ENCODE assay signal across 23 mouse cellular contexts in the genomic region with DNA sequence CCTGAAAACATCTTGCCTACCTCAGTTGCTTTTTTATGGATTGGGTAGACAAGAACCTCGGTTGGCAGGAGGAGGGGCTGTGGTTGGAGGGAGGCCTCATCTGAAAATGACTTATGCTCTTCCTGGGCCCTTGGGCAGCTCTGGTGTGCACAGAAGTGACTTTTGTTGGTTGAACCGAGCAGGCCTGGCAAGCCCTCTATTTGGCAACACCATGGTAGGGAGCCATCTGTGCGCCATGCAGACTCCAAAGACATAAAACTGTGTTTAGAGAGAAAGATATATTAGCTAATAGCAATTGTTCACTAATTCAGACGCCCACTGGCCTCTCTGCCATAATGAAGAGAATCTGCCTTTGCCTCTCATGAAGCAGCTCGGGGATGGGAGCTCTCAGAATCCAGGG.
DNase-seq lines count a peak whose midpoint lies in the region; ATAC-seq and TF ChIP-seq lines count a peak whose summit lies in the region.
"Had no signal": no experiment of that assay in that cellular context is flagged by ENCODE, and none has a peak within 500 bp of the region (broad histone marks: within the 10 kb centered on the region; RNA-seq: fewer than 3 reads in every experiment).

No protein-coding gene starts in this region.

- 0 out of 2 replicates have a peak, but pooled peaks cover 2% of the 10 kb centered on the region for H3K4me1 ChIP-seq in hindbrain, embryonic 12.5 days
- no peaks in the 10 kb centered on the region for H3K4me1 ChIP-seq in kidney, embryonic 14.5 days (ENCODE audit: control insufficient read depth, insufficient read depth, low read length)
- H3K4me1 ChIP-seq in liver, postnatal 0 days (ENCODE audit: insufficient read depth) = no peaks in the 10 kb centered on the region
- no peaks in the 10 kb centered on the region for H3K4me1 ChIP-seq in forebrain, embryonic 13.5 days
- H3K4me1 ChIP-seq: limb, embryonic 13.5 days had no signal

- H3K27ac ChIP-seq in layer of hippocampus, adult 2 months = peak overlapping the region; percentile 73
- no peak overlapping the region for H3K27ac ChIP-seq in hindbrain, embryonic 12.5 days
- H3K27ac ChIP-seq in kidney, embryonic 14.5 days (ENCODE audit: low read depth, low read length) = no peak overlapping the region
- no peak overlapping the region for H3K27ac ChIP-seq in liver, postnatal 0 days (ENCODE audit: low read depth)
- no peak overlapping the region for H3K27ac ChIP-seq in forebrain, embryonic 13.5 days
- H3K27ac ChIP-seq: gastrocnemius, adult 2 months; hindbrain, embryonic 13.5 days; kidney, embryonic 15.5 days; limb, embryonic 13.5 days; liver, embryonic 14.5 days; midbrain, embryonic 13.5 days; neural tube, embryonic 15.5 days had no signal

- no peak overlapping the region for H3K4me2 ChIP-seq in hindbrain, embryonic 12.5 days (replicated peaks)
- no peak overlapping the region for H3K4me2 ChIP-seq in kidney, embryonic 14.5 days (replicated peaks; ENCODE audit: low read depth, low read length)
- no peak overlapping the region for H3K4me2 ChIP-seq in liver, postnatal 0 days (ENCODE audit: low read depth, low read length)
- no peak overlapping the region for H3K4me2 ChIP-seq in forebrain, embryonic 13.5 days
- H3K4me2 ChIP-seq: hindbrain, embryonic 13.5 days; kidney, embryonic 15.5 days; limb, embryonic 13.5 days; midbrain, embryonic 13.5 days; neural tube, embryonic 15.5 days had no signal

- no peaks in the 10 kb centered on the region for H3K9me3 ChIP-seq in hindbrain, embryonic 12.5 days (replicated peaks)
- H3K9me3 ChIP-seq in kidney, embryonic 14.5 days (ENCODE audit: control insufficient read depth, low read length) = no peaks in the 10 kb centered on the region
- H3K9me3 ChIP-seq in liver, postnatal 0 days (ENCODE audit: low read length) = no peaks in the 10 kb centered on the region
- H3K9me3 ChIP-seq in forebrain, embryonic 13.5 days (replicated peaks) = no peaks in the 10 kb centered on the region
- H3K9me3 ChIP-seq: G1E; hindbrain, embryonic 13.5 days; kidney, embryonic 15.5 days; limb, embryonic 13.5 days; midbrain, embryonic 13.5 days; neural tube, embryonic 15.5 days had no signal

- H3K27me3 ChIP-seq in hindbrain, embryonic 12.5 days = peaks cover 13% of the 10 kb centered on the region
- H3K27me3 ChIP-seq in kidney, embryonic 14.5 days (ENCODE audit: control insufficient read depth, insufficient read depth, low read length) = peaks cover under 1% of the 10 kb centered on the region; the same call in 1 of the 2 replicates
- H3K27me3 ChIP-seq in liver, postnatal 0 days (ENCODE audit: insufficient read depth, low read length) = peaks cover 8% of the 10 kb centered on the region; the same call in 1 of the 2 replicates
- peaks cover 11% of the 10 kb centered on the region for H3K27me3 ChIP-seq in forebrain, embryonic 13.5 days

- ATAC-seq in hindbrain, embryonic 12.5 days (ENCODE audit: low FRiP score) = no peak
- ATAC-seq in kidney, embryonic 14.5 days (ENCODE audit: low FRiP score, low TSS enrichment) = no peak
- ATAC-seq in liver, postnatal 0 days = no peak
- no peak for ATAC-seq in forebrain, embryonic 13.5 days
- ATAC-seq: forebrain, postnatal 0 days; inflammation-experienced regulatory T-cells, adult 6 months; lung, postnatal 0 days; midbrain, embryonic 13.5 days had no signal

- H3K9ac ChIP-seq in hindbrain, embryonic 12.5 days = no peak overlapping the region
- no peak overlapping the region for H3K9ac ChIP-seq in kidney, embryonic 14.5 days (ENCODE audit: low read depth, low read length)
- no peak overlapping the region for H3K9ac ChIP-seq in liver, postnatal 0 days (replicated peaks)
- H3K9ac ChIP-seq in forebrain, embryonic 13.5 days = no peak overlapping the region
- H3K9ac ChIP-seq: forebrain, postnatal 0 days; hindbrain, embryonic 13.5 days; kidney, embryonic 15.5 days; limb, embryonic 13.5 days; liver, embryonic 14.5 days; midbrain, embryonic 13.5 days; neural tube, embryonic 15.5 days had no signal

- no peak for TF ChIP-seq EP300 in liver, postnatal 0 days (IDR thresholded peaks at IDR 0.05; ENCODE audit: low read depth)

- H3K4me3 ChIP-seq in layer of hippocampus, adult 2 months = no peak overlapping the region
- no peak overlapping the region for H3K4me3 ChIP-seq in hindbrain, embryonic 12.5 days
- H3K4me3 ChIP-seq in kidney, embryonic 14.5 days (ENCODE audit: low read length) = no peak overlapping the region
- H3K4me3 ChIP-seq in liver, postnatal 0 days (ENCODE audit: low read depth, low read length) = no peak overlapping the region
- no peak overlapping the region for H3K4me3 ChIP-seq in forebrain, embryonic 13.5 days
- H3K4me3 ChIP-seq: gastrocnemius, adult 2 months; hindbrain, embryonic 13.5 days; kidney, embryonic 15.5 days; limb, embryonic 13.5 days; midbrain, embryonic 13.5 days; neural tube, embryonic 15.5 days had no signal

- no peaks in the 10 kb centered on the region for H3K36me3 ChIP-seq in hindbrain, embryonic 12.5 days
- no peaks in the 10 kb centered on the region for H3K36me3 ChIP-seq in kidney, embryonic 14.5 days (ENCODE audit: control insufficient read depth, insufficient read depth, low read length)
- H3K36me3 ChIP-seq in liver, postnatal 0 days (replicated peaks; ENCODE audit: insufficient read depth, low read length) = no peaks in the 10 kb centered on the region
- H3K36me3 ChIP-seq in forebrain, embryonic 13.5 days (ENCODE audit: poor library complexity, severe bottlenecking) = no peaks in the 10 kb centered on the region
- H3K36me3 ChIP-seq: hindbrain, embryonic 13.5 days; kidney, embryonic 15.5 days; limb, embryonic 13.5 days; midbrain, embryonic 13.5 days; neural tube, embryonic 15.5 days had no signal

- DNase-seq in right cerebral cortex, adult 2 months (ENCODE audit: low spot score in 2 of 2) = peak; percentile 20 to 23
- DNase-seq in right cerebral cortex, postnatal 36 days (ENCODE audit: low spot score in 2 of 2) = no peak
- peak; percentile 74 to 81 for DNase-seq in cerebellum, postnatal 10 days
- DNase-seq in layer of hippocampus, adult 2 months (ENCODE audit: low spot score in 2 of 2) = peak; percentile 67 to 74
- no peak for DNase-seq in liver, postnatal 0 days
- DNase-seq: embryo, embryonic 11 days; forebrain, postnatal 0 days; gastrocnemius, adult 2 months; heart, postnatal 14 days; kidney, postnatal 4 days; right cerebral cortex, postnatal 25 days had no signal

- no peak for TF ChIP-seq CTCF in layer of hippocampus, adult 2 months (conservative IDR thresholded peaks at IDR 0.05)
- TF ChIP-seq CTCF in liver, postnatal 0 days (IDR thresholded peaks at IDR 0.05; ENCODE audit: low read depth) = no peak

- 82% methylated on average over 5 of the region's 5 CpGs for WGBS in hindbrain, embryonic 12.5 days
- 60% methylated on average over 5 of the region's 5 CpGs for WGBS in kidney, embryonic 14.5 days
- WGBS in liver, postnatal 0 days (ENCODE audit: insufficient replicate concordance) = 60% methylated on average over 5 of the region's 5 CpGs
- WGBS in forebrain, embryonic 13.5 days = 81% methylated on average over 5 of the region's 5 CpGs

Comparison
In these comparisons a context has a peak if more than half of its experiments do, and no peak if none do; other contexts are left out.
1. DNase-seq: peak in right cerebral cortex, adult 2 months (2 of 2), cerebellum, postnatal 10 days (2 of 2) and layer of hippocampus, adult 2 months (2 of 2); none in right cerebral cortex, postnatal 36 days (0 of 2) and liver, postnatal 0 days (single experiment).